Mouse (Mus musculus) spleen, postnatal 4 days (tissue): ENCODE results near the gene Gm5615.

Experiments
- DNase-seq, 2 experiments: peaks; one replicate each; pipeline ENCODE4 v3.0.0; 2022; ENCODE audit warnings: low spot score in 2 of 2

The Gm5615 gene

GRCm38 (mm10) chr9:36541863-36542262 is at the start of gene Gm5615:
Gene Gm5615, minus strand, starts transcription at chr9:36541963.
- DNase-seq = no peak

GRCm38 (mm10) chr9:36582535-36582934 is 40.8 kb upstream of the Gm5615 start, which contains the start of gene Gm17689:
Gene Gm17689, minus strand, starts transcription at chr9:36582635.
- DNase-seq = no peak

GRCm38 (mm10) chr9:36504211-36504610 is 37.6 kb downstream of the Gm5615 start:
- no peak for DNase-seq

GRCm38 (mm10) chr9:36495824-36496223 is 45.9 kb downstream of the Gm5615 start:
- DNase-seq = no peak

GRCm38 (mm10) chr9:36494501-36495220 is 47.1 kb downstream of the Gm5615 start:
- no peak for DNase-seq
